Mouse (Mus musculus) frontal cortex, postnatal 10 days (tissue): Measurements from ENCODE around the gene Podn.

Source experiments
- DNase-seq, 2 experiments: peaks; one replicate each; pipeline ENCODE4 v3.0.0; 2022; ENCODE audit warnings: low spot score in 2 of 2, mixed read lengths in 1 of 2

The Podn gene

GRCm38 (mm10) chr4:107967966-107968682, 128.1 kb downstream of the Podn start, which contains the start of gene Slc1a7:
Gene Slc1a7 (plus strand): TSS chr4:107968332.
- DNase-seq, result no peak

- DNase-seq, result no peak
These were observed 129.7 kb downstream of the Podn start for GRCm38 (mm10) chr4:107966416-107967109.
